Mouse (Mus musculus) stomach, adult 2 months (tissue): ENCODE measurements around the gene Btf3. TPM values are rescaled to one million over a fixed set of nuclear protein-coding genes. Genes with fewer than 3 reads are reported as not detected.

Experiments
- polyA plus RNA-seq: library from polyadenylated mRNA; depleted of rRNA; stranded (reverse); fragments of >200 nt; gene quantifications from 2 replicates; pipeline ENCODE4 v1.2.3, GENCODE M21; 2012; rRNA removed

The Btf3 gene
- polyA plus RNA-seq = 13.6 and 16.2 TPM in 2 replicates

DNA sequence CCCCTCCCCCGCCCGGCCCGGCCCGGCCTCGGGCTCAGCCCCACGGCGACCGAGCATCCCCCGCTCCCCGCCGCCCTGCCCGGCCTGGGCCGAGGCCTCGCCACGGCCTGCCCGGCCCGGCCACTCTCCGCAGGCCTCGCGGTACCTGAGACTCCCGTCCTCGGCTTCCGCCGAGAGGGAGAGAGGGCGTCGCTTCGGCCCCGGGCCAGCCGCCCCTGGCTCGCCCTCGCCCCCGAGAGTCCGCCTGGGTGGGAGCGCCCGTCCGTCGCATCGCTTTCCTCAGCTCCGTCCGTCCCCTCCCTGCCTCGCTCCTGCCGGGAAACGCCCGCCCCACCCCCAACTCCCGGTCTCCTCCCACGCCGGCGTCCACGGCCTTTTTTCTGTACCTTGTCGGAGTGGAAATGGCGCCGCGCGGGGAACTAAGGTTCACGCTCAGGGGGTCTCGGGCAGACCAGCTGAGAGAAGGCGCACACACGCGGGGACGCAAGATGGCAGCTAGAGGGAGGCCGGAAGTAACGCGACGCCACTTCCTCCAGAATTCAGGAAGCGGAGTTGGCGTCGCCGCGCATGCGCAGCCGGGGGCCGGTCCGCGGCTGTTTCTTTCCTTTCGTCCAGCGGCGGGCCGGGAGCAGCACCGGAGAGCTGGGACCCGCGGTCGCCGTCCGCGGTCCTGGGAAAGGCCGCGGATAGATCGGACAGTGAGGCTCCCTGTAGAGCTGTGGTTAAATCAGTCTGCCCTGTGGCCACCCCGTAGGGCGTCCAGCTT, at the start of gene Btf3:
Btf3 (minus strand) TSS at position 527 of the 766 bp plus-strand sequence.

DNA sequence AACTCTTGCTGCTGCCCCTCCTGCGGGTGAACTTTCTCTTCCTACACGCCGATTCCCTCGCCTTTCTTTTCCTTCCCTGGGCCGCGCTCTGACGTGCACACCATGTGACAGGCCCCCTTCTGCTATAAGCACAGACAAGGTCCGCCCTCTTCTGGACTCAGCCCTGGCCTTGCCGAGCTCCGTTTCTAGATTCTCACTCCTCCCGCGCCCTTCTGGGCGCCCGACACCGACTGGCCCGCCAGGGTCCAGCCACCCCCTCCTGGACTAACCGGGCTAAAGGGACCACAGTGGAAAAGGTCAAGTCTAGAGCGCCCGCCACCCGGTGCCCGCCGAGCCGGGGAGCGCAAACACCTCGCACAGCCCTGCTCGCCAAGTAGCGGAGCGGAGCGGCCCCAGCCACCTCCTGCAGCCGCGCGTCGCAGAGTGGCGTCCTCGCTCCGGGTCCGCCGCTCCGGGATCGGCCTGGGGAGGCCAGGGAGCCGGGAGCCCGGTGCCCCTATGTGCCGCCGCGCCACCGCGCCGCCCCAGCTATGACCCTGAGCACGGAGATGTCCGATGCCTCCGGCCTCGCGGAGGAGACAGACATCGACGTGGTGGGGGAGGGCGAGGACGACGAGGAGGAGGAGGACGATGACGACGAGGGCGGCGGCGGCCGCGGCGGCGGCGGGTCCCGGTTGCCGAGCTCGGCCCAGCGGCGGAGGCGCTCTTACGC, 37.4 kb upstream of the Btf3 start, which contains the start of gene Foxd1:
Foxd1 (plus strand) TSS at position 153 of the 712 bp plus-strand sequence.

DNA sequence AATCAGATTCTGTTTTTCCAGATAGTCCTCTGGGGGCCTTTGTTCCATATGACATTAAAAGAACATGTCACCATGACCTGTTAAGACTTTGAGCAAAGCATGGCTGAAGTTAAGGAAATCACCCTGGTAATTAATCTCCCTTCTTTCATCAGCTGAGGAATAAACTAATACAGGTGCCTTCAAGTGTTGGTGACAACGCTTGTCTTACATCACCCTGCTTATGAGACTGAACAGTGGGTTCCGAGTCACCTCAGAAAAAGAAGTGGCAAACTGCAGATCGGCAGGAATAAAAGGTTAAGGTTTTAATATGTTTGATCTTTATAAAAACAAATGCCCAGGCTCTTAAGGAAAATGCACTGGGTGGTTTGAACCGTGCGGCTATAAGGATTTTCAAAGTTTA, 37.1 kb downstream of the Btf3 start, which contains the start of gene Gm21976:
Gm21976 (plus strand) TSS at position 202 of the 400 bp plus-strand sequence.

DNA sequence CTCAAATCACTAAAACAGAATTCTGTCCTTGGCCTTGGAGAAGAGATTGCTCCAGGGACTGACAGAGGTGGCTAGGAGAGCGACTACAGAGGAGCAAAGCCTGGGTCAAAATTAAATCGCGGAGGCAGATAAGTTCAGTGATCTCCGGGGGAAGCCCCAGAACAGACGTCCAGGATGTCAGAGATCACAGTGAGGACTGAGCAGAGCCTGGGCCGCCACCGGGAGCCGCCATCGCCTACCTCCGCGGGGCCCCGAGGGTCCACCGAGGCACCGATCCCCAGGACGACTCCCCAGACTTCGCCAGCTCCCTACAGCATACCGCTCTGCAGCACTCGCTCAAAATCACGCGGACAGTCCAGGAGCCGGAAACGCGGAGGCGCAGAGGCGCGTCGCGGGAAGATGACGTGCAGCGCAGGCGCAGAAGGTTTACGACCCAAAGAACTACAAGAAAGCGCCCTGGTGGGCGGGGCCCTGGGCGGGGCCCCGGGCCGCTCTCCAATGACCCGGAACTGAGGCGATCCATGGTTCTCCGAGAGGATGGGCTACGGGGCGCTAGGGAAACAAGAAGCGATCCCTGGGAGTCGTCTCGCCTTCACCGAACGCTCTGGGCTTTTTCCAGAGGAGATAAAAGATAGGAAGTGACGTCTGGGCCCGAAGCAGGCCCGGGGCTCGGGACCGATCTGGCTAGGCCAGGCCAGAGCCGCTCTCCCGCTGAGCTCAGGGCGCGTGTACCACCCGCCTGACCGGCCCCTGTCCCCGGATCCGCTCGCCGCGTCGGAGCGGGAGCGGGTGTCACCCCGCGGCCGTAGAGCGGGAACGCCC, 54.0 kb downstream of the Btf3 start, which contains the start of the genes Utp15 and Ankra2:
Utp15 (minus strand) TSS at position 406 of the 822 bp plus-strand sequence.
Ankra2 (plus strand) TSS at position 439 of the 822 bp plus-strand sequence.

Other genes with a start within 250 kb of the Btf3 start
- gene Arhgef28, start 110.6 kb downstream of the Btf3 start, polyA plus RNA-seq = 2.9 and 5.1 TPM in 2 replicates
- gene Utp15, start 54.0 kb downstream of the Btf3 start, polyA plus RNA-seq = 0.63 and 0.84 TPM in 2 replicates
- gene Ankra2, start 53.9 kb downstream of the Btf3 start, polyA plus RNA-seq = 3.2 and 4.9 TPM in 2 replicates
- not detected in 2 replicates for gene Gm21976, start 37.1 kb downstream of the Btf3 start, polyA plus RNA-seq
- not detected in 2 replicates for gene Foxd1, start 37.2 kb upstream of the Btf3 start, polyA plus RNA-seq
- 0.30 and 0.55 TPM in 2 replicates for gene Gm10320, start 175.0 kb upstream of the Btf3 start, polyA plus RNA-seq